Mouse (Mus musculus): ENCODE results near the gene Ccdc38. TPM values are rescaled to one million over a fixed set of nuclear protein-coding genes. Genes with fewer than 3 reads are reported as not detected.

Ccdc38 gene
- polyA plus RNA-seq, 1 experiment from 2014 or later = 0.47 TPM

DNA sequence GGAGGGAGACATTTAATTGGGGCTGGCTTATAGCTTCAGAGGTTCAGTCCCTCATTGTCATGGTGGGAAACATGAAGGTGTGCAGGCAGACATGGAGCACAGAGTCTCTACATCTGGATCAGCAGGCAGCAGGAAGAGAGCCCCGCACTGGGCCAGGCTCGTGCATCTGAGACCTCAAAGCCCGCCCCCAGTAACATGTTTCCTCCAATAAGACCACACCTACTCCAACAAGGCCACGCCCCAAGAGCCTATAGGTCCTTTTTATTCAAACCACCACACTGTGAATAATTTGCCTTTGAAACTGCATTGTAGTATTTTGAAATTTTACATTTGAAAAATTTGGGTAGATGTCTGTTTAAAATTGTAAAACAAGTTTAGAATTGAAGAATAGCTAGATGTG is 91.7 kb downstream of the Ccdc38 start:
- no peak overlapping the region for H3K4me3 ChIP-seq (ENCODE audit: low read depth, low read length)
- H3K27ac ChIP-seq (ENCODE audit: low read depth) = no peak overlapping the region
- no peaks in the 10 kb centered on the region for H3K36me3 ChIP-seq (ENCODE audit: control insufficient read depth, insufficient read depth, low read length)
- WGBS = 74% methylated on average over 4 of the region's 4 CpGs
- no peak for DNase-seq (ENCODE audit: low spot score)
- no peaks in the 10 kb centered on the region for H3K9me3 ChIP-seq (ENCODE audit: control insufficient read depth, low read length)
- no peak for ATAC-seq (replicated peaks; ENCODE audit: low FRiP score, low TSS enrichment, low read depth)
- H3K9ac ChIP-seq (ENCODE audit: low read length) = no peak overlapping the region
- no peak overlapping the region for H3K4me2 ChIP-seq (ENCODE audit: low read length)
- no peaks in the 10 kb centered on the region; the same call in 1 of the 2 replicates for H3K27me3 ChIP-seq (replicated peaks; ENCODE audit: control insufficient read depth, insufficient read depth, low read length)
- H3K4me1 ChIP-seq (replicated peaks; ENCODE audit: control insufficient read depth, insufficient read depth, low read length) = no peaks in the 10 kb centered on the region

DNA sequence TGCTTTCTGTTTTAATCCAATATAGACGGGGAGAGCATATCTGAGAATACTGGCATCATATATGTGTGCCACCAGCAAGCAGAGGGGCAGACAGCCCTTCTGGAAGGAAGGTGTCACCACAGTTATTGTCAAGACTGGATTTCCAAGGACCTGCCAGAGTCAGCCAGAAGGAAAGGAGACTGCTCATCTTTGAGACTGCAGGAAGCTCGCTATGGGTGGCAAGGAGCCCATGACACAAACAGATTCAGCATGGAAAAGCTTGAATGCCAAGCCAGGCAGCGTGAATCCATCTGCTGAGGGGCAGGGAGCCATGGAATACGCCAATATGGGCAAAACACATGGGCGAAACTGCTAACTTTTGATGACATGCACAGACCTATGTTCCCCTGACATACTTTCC is 93.1 kb downstream of the Ccdc38 start:
- no peak for DNase-seq (ENCODE audit: low spot score)

More for the DNA sequence above, 93.1 kb downstream of the Ccdc38 start:
- H3K4me3 ChIP-seq (ENCODE audit: low read depth, low read length) = no peak overlapping the region
- no peak overlapping the region for H3K4me2 ChIP-seq (ENCODE audit: low read length)
- H3K4me1 ChIP-seq (replicated peaks; ENCODE audit: control insufficient read depth, insufficient read depth, low read length) = no peaks in the 10 kb centered on the region
- 81% methylated on average over 5 of the region's 5 CpGs for WGBS
- no peaks in the 10 kb centered on the region for H3K36me3 ChIP-seq (ENCODE audit: control insufficient read depth, insufficient read depth, low read length)
- no peaks in the 10 kb centered on the region for H3K9me3 ChIP-seq (ENCODE audit: control insufficient read depth, low read length)
- H3K9ac ChIP-seq (ENCODE audit: low read length) = no peak overlapping the region
- H3K27ac ChIP-seq (ENCODE audit: low read depth) = no peak overlapping the region
- no peak for ATAC-seq (replicated peaks; ENCODE audit: low FRiP score, low TSS enrichment, low read depth)
- peaks cover 5% of the 10 kb centered on the region; the same call in 1 of the 2 replicates for H3K27me3 ChIP-seq (replicated peaks; ENCODE audit: control insufficient read depth, insufficient read depth, low read length)

Other genes with a start within 250 kb of the Ccdc38 start
- gene Elk3, start 229.5 kb upstream of the Ccdc38 start, polyA plus RNA-seq (2014; fragmentation: Nextera tagmentation; extraction: Ambion mirVana) = 26.5 and 30.3 TPM in 2 replicates
- 249 and 276 TPM in 2 replicates for gene Lta4h, start 87.2 kb upstream of the Ccdc38 start, polyA plus RNA-seq (2014; fragmentation: Nextera tagmentation; extraction: Ambion mirVana)
- gene Hal, start 51.9 kb upstream of the Ccdc38 start, polyA plus RNA-seq (2014; fragmentation: Nextera tagmentation; extraction: Ambion mirVana) = 0.42 and 0.65 TPM in 2 replicates
- gene Amdhd1, start 599 bp upstream of the Ccdc38 start, polyA plus RNA-seq (2014; fragmentation: Nextera tagmentation; extraction: Ambion mirVana) = 1.8 TPM in 2 replicates
- 147 and 151 TPM in 2 replicates for gene Snrpf, start 49.1 kb downstream of the Ccdc38 start, polyA plus RNA-seq (2014; fragmentation: Nextera tagmentation; extraction: Ambion mirVana)
- 0.52 and 0.65 TPM in 2 replicates for gene Ntn4, start 100.0 kb downstream of the Ccdc38 start, polyA plus RNA-seq (2014; fragmentation: Nextera tagmentation; extraction: Ambion mirVana)

All from intestine, embryonic 14.5 days (tissue).